Mouse (Mus musculus): ENCODE results near the gene Rusc2.

The Rusc2 gene

DNA sequence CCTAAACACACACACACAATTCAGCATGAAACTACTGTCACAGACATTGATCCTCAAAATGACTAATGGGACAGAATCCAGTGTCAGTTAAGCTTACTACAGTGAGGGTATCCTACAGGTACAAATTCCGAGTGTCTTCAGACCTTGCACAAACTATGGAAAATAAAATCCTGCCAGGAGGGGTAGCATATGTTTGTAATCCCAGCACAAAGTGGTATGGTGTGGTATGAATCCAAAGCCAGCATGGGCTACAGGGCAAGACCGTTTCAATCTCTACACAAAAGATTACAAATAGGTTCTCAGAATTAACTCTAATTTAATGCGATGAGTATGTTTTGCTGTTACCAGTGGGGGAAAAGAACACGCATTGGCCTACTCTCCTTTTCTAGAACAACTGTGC lies 59.9 kb downstream of the Rusc2 start, which contains the start of gene Tesk1:
TSS of gene Tesk1 (plus strand) at position 301 of the 400 bp plus-strand sequence.
- DNase-seq (ENCODE audit: low read depth in 1 of 2, low spot score in 2 of 2), result no peak

DNA sequence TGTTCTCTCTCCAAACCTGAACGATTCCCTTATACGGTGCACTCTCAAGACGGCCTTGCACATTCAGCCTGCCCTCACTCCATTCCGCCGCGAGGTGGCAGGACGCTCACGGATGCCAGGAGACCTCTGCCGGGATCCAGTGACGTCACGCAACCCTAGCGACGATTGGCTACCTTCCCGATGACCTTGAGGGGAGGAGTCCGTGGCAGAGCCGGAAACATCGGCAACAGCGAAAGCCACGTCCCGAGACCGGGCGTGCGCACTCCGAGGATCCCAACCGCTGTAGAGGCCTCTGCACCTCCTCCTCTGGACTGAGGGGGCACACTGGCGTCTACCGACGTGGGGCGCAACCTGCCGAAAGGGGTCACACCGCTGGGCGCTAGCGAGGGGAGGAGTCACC lies 60.3 kb downstream of the Rusc2 start:
- DNase-seq (ENCODE audit: low read depth in 1 of 2, low spot score in 2 of 2), result peak; percentile 96 to 99

DNA sequence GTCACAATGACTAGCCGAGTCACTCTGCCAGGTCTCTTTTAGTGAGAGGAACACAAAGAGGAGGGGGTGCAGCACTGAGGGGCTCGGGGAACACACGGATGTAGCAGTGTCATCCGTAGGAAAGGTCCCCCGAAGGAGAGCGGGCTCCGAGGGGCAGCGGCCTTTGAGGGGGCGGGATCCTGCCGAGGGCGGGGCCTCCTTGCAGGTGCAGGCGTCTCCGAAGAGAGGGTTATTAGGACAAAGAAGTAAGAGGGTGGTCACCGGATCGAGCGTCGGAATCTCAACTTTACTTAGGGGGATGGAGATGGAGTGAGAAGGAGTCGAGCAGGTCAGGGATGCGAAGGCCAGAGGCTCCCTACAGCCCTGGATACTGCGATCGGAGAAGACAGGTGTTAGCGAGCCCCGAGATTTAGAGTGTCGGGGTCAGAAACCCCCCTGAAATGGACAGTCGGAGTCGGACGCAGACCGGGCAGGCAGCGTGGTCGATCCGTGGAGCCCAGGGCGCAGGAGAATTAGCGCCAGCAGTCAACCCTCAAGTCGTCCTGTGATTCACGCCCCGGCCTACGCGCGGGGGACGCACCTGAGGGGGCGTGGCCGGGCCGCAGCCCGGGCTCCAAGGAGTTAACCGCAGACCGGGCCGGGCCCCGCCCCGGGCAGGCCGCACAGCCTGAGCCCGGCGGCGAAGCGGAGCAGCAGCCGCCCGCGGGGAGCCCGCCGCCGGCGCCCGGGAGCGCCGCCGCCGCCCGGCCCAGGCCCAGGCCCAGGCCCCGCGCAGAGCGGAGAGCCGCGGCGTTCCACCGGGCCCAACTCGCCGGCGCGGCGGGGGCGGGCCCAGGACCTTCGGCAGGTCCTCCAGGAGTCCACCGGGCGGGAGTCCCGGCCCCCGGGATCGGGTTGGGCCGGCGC lies 60.9 kb downstream of the Rusc2 start:
- DNase-seq (ENCODE audit: low read depth in 1 of 2, low spot score in 2 of 2), result peak in 1 of 2 experiments; percentile 27

DNA sequence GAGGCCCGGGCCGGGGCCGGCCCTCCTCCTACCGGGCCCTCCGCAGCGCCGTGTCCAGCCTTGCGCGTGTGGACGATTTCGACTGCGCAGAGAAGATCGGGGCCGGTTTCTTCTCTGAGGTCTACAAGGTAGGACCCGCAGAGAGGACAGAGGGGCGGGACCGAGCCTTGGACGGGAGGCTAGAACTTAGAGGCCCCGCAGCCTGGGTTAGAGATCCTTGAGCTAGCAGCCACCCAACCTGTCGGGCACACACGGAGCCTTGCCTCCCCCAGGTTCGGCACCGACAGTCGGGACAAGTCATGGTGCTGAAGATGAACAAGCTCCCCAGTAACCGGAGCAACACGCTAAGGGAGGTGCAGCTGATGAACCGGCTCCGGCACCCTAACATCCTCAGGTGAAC lies 61.7 kb downstream of the Rusc2 start:
- no peak for DNase-seq (ENCODE audit: low read depth in 1 of 2, low spot score in 2 of 2)

DNA sequence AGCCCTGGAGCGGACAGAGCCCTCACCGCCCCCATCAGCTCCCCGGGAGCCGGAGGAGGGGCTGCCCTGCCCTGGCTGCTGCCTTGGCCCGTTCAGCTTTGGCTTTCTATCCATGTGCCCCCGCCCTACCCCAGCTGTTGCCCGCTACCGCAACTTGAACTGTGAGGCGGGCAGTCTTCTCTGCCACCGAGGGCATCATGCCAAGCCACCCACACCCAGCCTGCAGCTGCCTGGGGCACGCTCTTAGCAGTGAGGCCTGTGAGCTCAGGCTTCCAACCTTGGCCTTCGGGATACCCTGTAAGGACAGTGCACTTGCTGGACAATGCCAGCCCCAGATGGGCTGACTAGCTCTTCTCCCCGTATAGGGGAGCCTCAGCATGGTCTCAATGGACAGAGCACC lies 65.5 kb downstream of the Rusc2 start:
- DNase-seq (ENCODE audit: low read depth in 1 of 2, low spot score in 2 of 2), result no peak

DNA sequence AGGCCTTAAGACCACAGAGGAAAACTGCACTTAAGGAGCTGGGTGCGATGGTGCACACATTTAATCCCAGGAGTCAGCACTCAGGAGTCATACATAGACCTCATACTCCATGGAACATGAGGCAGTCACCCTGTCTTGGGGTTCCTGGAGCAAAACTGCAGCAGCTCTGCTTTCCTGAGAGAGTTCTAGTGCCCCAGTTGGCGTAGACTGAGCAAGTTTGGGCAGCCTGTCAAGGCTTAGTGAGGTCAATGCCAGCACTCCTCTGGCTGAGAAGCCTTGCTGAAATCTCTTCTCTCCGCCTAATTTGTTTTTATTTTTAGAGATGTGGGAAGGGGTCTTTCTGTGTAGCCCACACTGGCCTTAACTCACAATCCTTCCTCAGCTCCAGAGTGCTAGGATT lies 66.8 kb downstream of the Rusc2 start:
- no peak for DNase-seq (ENCODE audit: low read depth in 1 of 2, low spot score in 2 of 2)

DNA sequence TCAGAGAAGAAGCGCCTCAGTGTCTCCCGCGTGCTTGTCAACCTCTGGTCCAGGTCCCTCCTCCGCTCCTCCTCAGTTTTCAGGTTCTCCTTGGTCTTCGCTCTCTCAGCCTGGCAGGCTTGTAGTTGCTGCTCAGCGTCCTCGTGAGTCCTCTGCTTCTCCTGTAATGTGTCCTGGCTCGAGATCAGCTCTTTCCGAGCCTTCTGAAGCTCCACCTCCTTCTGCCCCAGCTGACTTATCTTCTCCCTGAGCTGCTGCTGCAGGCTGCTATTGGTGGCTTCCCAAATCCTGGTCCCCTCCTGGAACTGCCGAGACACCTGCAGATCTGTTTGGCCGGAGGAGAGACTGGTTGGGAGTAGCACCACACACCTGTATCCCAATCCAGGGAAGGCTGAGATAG lies 70.5 kb downstream of the Rusc2 start:
- DNase-seq (ENCODE audit: low read depth in 1 of 2, low spot score in 2 of 2), result no peak

DNA sequence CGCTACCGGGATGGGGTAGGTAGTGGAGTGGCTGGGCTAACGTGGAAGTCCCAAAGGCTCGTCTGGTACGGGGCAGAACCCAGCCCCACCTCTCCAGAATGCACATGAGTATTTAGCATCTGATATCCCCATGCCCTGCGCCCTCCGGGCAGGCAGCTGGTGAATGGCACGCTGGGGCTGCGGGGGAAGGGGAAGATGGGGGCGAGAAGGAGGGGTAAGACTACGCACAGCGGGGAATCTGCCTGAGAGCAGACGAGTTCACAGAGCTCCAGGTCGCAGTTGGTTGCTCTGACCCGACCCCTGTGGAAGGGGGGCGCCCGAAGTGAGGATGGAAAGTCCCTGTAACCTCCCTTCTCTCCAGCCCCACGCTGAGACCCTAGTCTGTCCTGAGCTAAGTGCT lies 71.6 kb downstream of the Rusc2 start:
- DNase-seq (ENCODE audit: low read depth in 1 of 2, low spot score in 2 of 2), result no peak

DNA sequence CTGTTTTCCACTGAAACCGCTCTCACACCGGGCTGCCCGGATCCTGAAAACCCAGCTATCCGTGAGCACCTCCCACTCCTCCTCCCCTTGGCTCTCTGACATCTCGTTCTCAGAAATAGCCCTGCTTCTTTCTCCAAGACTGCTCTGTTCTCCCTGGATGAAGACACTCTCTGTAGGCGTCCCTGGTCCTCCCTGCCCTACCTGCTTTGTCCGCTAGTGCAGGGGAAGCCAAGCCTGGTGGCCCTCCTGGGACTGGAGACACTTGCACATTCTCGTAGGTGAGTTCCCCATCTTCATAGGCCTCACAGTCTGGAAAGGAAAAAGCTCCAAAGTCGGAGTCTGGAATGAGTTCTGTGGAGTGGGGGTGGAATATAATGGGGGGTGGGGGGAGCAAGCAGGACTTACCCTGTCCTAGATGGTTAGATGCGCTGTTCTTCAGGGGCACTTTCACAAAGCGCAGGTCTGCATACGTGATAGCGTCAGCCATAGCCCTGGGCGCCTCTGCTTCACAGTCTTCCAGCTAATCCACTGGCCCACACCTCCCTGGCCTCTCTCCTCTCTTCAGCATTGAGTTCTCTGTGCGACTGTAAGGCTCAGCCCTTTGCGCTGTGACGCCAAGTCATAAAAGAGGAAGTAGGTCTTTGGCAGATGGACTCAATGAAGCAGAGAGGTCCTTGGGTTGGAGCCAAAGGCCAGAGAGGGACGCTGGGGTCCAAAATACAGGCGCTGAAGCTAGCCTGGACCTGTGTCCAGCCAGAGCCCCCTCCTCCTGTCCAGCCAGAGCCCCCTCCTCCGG lies 72.5 kb downstream of the Rusc2 start, which contains the start of gene Cd72:
TSS of gene Cd72 (minus strand) at position 588 of the 796 bp plus-strand sequence.
- peak in 1 of 2 experiments; percentile 47 for DNase-seq (ENCODE audit: low read depth in 1 of 2, low spot score in 2 of 2)

DNA sequence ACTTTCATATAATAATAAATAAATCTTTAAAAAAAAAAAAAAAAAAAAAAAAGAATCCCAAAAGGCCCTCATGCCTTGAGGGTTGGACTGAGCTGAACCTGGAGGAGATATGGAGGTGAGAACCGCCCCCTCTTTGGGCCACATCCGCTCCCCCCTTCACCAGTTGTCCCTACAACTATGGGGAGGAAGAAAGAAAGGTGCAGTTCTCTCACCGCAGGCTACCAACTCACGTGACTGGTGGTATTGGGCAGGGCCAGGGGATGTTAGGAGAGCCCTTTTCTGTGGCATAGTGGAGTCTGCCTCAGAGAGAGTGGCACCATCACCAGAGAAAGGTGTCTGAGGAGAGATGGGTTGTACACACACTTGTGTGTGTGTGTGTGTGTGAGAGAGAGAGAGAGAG lies 74.7 kb downstream of the Rusc2 start:
- no peak for DNase-seq (ENCODE audit: low read depth in 1 of 2, low spot score in 2 of 2)

DNA sequence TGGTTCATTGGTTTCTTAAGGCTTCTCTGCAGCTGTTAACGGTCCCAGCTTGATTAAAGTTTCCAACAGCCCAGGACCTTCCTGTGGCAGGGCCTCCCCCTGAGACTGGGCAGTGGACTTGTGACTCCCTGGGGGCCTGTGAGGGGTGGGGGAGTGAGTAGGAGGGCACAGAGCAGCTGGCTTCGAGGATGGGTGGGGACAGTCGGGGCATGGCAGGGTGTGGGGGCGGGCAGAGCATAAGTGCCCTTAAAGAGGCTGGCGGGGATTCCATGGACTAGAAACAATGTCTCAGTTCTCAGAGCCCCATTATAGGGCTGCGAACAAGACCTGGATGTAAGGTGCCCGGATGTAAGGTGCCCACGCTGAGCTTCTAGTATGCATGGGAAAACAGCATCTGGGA lies 75.3 kb downstream of the Rusc2 start:
- no peak for DNase-seq (ENCODE audit: low read depth in 1 of 2, low spot score in 2 of 2)

DNA sequence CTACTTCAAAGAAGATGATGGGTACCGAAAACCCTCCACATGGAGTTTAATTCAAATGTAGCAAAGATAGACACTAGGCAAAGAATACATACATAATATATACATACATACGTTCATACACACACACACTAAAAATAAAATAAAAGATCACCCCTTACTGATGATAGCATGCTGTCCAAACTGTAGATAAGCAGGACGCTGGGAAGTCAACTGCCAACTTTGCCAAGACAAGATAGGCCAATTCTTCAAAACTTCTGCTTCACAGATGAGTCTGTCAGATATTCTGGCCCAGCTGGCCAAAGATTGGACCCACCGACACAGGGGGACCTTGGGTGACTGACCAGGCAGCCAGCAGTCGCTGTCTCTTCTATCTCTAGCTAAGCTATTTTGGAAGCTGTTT lies 81.3 kb downstream of the Rusc2 start:
- DNase-seq (ENCODE audit: low read depth in 1 of 2, low spot score in 2 of 2), result no peak

DNA sequence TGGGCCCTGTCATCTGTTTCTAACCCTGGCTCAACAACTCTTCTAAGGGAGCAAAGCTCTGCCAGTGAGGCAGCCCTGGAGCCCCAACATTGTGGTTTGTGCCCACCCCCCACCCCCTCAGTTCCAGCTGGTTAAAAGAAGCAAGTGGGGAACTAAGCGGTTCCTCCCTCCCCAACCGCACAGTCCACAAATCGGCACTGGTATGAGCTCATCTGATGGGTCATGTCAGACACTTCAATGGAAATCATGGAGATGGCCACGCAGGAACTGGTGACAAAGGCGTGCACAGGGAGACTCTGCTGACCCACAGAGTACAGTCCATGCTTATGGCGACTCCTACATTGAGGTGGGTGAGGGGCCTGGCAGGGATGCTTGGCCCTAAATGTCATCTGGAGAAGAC lies 84.2 kb downstream of the Rusc2 start:
- no peak for DNase-seq (ENCODE audit: low read depth in 1 of 2, low spot score in 2 of 2)

DNA sequence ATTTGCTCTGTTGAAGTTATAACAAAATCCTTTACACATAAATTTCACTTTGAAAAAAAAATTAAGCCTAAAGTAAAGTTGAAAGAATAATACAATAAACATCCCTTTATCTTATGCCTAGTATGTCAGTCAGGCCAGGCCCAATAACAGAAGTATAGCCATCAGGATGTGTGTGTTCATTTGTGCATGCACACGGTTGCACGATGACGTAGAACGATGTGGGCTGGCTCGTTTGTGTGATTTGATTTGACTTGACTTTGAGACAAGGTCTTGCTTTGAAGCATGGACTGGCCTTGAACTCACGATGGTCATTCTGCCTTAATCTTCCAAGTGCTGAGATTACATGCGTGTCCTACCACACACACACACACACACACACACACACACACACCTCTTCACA lies 85.1 kb downstream of the Rusc2 start:
- DNase-seq (ENCODE audit: low read depth in 1 of 2, low spot score in 2 of 2), result no peak

DNA sequence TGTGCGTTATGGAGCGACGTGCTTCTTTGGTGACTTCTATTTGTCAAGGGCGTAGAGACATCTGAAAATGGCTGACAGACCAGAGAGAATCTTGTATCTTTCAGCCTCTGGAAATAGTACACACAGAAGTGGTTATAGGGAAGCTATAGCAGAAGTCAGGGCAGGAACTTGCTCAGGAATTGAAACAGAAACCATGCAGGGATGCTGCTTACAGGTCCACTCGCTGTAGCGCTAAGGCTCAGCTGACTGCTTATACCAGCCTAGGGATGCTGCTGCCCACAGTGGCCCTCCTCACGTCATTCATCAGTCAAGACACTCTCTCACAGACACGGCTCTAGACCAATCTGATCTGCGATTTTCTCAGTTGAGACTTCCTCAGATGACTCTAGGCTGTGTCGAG lies 88.5 kb downstream of the Rusc2 start:
- no peak for DNase-seq (ENCODE audit: low read depth in 1 of 2, low spot score in 2 of 2)

DNA sequence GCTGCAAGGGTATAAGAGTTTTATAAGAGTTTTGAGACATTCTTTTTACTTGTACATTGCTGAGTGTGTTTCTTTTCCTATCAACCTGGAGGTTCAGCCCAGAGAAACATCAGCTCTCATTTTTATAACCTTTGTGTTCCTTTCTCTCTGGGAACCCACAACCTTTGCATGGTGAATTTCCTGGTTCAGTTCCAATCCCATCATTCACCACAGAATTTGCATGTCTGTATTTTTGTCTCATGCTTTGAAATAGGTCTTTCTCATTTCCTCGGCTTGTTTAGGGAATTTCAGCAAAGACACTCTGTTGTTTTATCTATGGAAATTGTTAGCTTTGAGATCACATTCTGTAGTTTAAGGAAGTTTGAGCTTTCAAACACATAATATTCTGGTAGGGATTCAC lies 91.9 kb downstream of the Rusc2 start:
- DNase-seq (ENCODE audit: low read depth in 1 of 2, low spot score in 2 of 2), result no peak

DNA sequence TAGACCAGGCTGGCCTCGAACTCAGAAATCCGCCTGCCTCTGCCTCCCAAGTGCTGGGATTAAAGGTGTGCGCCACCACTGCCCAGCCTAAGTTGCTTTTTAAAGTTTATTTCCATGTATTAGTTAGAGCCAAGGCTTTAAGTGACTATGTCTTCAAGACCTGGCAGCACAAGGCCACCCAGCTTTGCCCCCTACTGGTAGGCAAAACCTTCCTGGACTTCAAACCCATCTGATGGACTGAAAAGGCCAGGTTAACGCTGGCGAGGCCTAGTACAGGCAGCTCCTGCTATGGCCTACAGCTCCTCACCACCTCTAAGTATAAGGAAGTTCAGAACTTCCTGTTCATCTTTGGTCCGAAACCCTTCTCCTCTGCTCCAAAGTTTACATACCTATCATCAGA lies 94.8 kb downstream of the Rusc2 start:
- DNase-seq (ENCODE audit: low read depth in 1 of 2, low spot score in 2 of 2), result no peak

Measured in monocyte, adult 2 months (primary cell).